Mouse (Mus musculus) heart, adult 2 months (tissue): Measurements from ENCODE around the gene Ces1g. TPM values are rescaled to one million over a fixed set of nuclear protein-coding genes. Genes with fewer than 3 reads are reported as not detected.

Experiments used
- DNase-seq, 2 experiments: peaks; one replicate each; pipeline ENCODE4 v3.0.0; 2021
- H3K27ac ChIP-seq: fragments of 200-600 bp; 2 replicates; pipeline ENCODE4 v1.8.1; 2022
- H3K27me3 ChIP-seq: fragments of 200-500 bp; 2 replicates; pipeline ENCODE4 v1.6.1; 2012; ENCODE audit warnings: mild to moderate bottlenecking, low read length, inconsistent platforms, mixed read lengths; ENCODE audit not compliant: control insufficient read depth, insufficient read depth
- H3K36me3 ChIP-seq: fragments of 200-500 bp; 2 replicates; pipeline ENCODE4 v1.6.1; 2012; ENCODE audit warnings: low read length, inconsistent platforms; ENCODE audit not compliant: control insufficient read depth, insufficient read depth
- H3K4me1 ChIP-seq: fragments of 200-500 bp; 2 replicates; pipeline ENCODE4 v1.6.1; 2011; ENCODE audit warnings: low read length; ENCODE audit not compliant: control insufficient read depth, insufficient read depth
- H3K4me3 ChIP-seq: fragments of 200-600 bp; 2 replicates; pipeline ENCODE4 v1.8.1; 2022
- H3K79me2 ChIP-seq: fragments of 200-500 bp; replicated peaks from 2 replicates; pipeline ENCODE4 v1.6.1; 2012; ENCODE audit warnings: mild to moderate bottlenecking, inconsistent platforms, low read length, moderate library complexity, mixed read lengths; ENCODE audit not compliant: control insufficient read depth, insufficient read depth
- H3K9ac ChIP-seq: fragments of 200-500 bp; 2 replicates; pipeline ENCODE4 v1.6.1; 2012; ENCODE audit warnings: low read depth, mild to moderate bottlenecking, control low read depth, inconsistent platforms, low read length, mixed read lengths
- CTCF ChIP-seq: fragments of 200-600 bp; IDR thresholded peaks from 2 replicates; pipeline ENCODE4 v1.8.1; 2022; ENCODE audit warnings: antibody characterized with exemption, mild to moderate bottlenecking, moderate library complexity
- EP300 ChIP-seq: fragments of 200-500 bp; IDR thresholded peaks from 2 replicates; pipeline ENCODE4 v1.6.1; 2011; ENCODE audit warnings: low read depth, low read length, control low read depth; ENCODE audit not compliant: insufficient read depth
- POLR2A ChIP-seq: fragments of 200-500 bp; IDR thresholded peaks from 2 replicates; pipeline ENCODE4 v1.6.1; 2011; ENCODE audit warnings: mild to moderate bottlenecking, low read depth, low read length, control low read depth; ENCODE audit not compliant: insufficient read depth
- WGBS: fragments of 180-500 bp; shearing (Covaris S2); methylation state at CpG from one replicate; pipeline ENCODE4 v1.1.7; 2018; 5-methylcytosine and 5-hydroxymethylcytosine counted together
- intact Hi-C: fragments of 180-260 bp; cut with DNase I; formaldehyde crosslinking; loops from one replicate; pipeline ENCODE4 v1.15.1; 2025
- long read RNA-seq: library from polyadenylated mRNA; stranded (forward); transcript quantifications from one replicate; pipeline ENCODE4 v2.0.0, GENCODE M21; 2021
- polyA plus RNA-seq: library from polyadenylated mRNA; depleted of rRNA; stranded (reverse); fragments of >200 nt; gene quantifications from 2 replicates; pipeline ENCODE4 v1.2.3, GENCODE M21; 2012; rRNA removed
- total RNA-seq, 2 experiments: library from RNA; stranded (reverse); gene quantifications; 2 replicates each; pipeline ENCODE4 v1.2.3; 2021

The Ces1g gene
- total RNA-seq (not detected), polyA plus RNA-seq (0.12 TPM in 1 of 2 replicates, not detected in the other)
- long read RNA-seq, result 0 reads

- Histone ChIP-seq H3K36me3 (no peaks in the 10 kb centered on the region), H3K27ac (no peak within 1 kb of the TSS), H3K79me2 (no peaks in the 10 kb centered on the region), H3K9ac (no peak within 1 kb of the TSS), H3K4me1 (peaks cover under 1% of the 10 kb centered on the region; the same call in 1 of the 2 replicates), H3K27me3 (no peaks in the 10 kb centered on the region), H3K4me3 (no peak within 1 kb of the TSS)
- intact Hi-C loops, result no loop called here
- TF ChIP-seq CTCF, result no peak
- no peak for TF ChIP-seq POLR2A
- no peak for TF ChIP-seq EP300
- DNase-seq, result no peak
- 54% methylated on average over 3 of the region's 3 CpGs for WGBS
Measured at GRCm38 (mm10) chr8:93337207-93337606, at the start of gene Ces1g. TSS of gene Ces1g (minus strand) at chr8:93337308.

- Histone ChIP-seq H3K4me3 (no peak within 1 kb of the TSS), H3K9ac (no peak within 1 kb of the TSS), H3K4me1 (no peaks in the 10 kb centered on the region), H3K27me3 (no peaks in the 10 kb centered on the region), H3K79me2 (no peaks in the 10 kb centered on the region), H3K36me3 (no peaks in the 10 kb centered on the region), H3K27ac (no peak within 1 kb of the TSS)
- intact Hi-C loops, result no loop called here
- TF ChIP-seq EP300 (no peak), CTCF (no peak), POLR2A (no peak)
- no peak for DNase-seq
- WGBS, result 88% methylated on average over 4 of the region's 4 CpGs
Measured at GRCm38 (mm10) chr8:93379625-93380024, 42.5 kb upstream of the Ces1g start, which contains the start of gene Ces1h. TSS of gene Ces1h (minus strand) at chr8:93379725.

DNA sequence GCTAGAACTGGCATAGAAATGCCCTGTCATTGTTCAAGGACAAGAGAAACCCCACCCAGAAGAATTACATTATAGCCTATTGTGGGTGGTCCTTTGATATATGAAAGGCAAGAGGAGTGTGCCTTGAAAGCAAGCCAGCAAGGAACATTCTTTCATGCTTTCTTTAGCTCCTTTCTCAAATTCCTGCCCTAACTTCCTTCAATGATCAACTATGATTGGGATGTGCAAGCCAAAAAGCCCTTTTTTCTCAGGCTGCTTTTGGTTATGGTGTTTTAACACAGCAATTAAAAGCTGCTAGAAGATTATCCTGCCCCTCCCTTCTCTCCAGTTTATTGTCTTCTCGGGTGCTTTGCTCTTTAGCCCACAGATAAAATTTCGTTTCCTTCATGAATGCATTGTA lies 32.4 kb upstream of the Ces1g start:
- H3K27me3 ChIP-seq, result no peaks in the 10 kb centered on the region
- no peak overlapping the region for H3K27ac ChIP-seq
- WGBS, result 21% methylated on average over 2 of the region's 2 CpGs
- intact Hi-C loops, result no loop called here
- H3K9ac ChIP-seq, result no peak overlapping the region
- H3K79me2 ChIP-seq, result no peaks in the 10 kb centered on the region
- no peaks in the 10 kb centered on the region for H3K4me1 ChIP-seq
- TF ChIP-seq POLR2A (no peak), EP300 (no peak), CTCF (no peak)
- H3K4me3 ChIP-seq, result no peak overlapping the region
- DNase-seq, result no peak
- no peaks in the 10 kb centered on the region for H3K36me3 ChIP-seq

- DNase-seq, result no peak
- H3K4me1 ChIP-seq, result no peaks in the 10 kb centered on the region
- no peak overlapping the region for H3K4me3 ChIP-seq
- intact Hi-C loops, result no loop called here
- H3K9ac ChIP-seq, result no peak overlapping the region
- no peaks in the 10 kb centered on the region for H3K79me2 ChIP-seq
- H3K36me3 ChIP-seq, result no peaks in the 10 kb centered on the region
- no peaks in the 10 kb centered on the region for H3K27me3 ChIP-seq
- H3K27ac ChIP-seq, result no peak overlapping the region
- no peak for TF ChIP-seq EP300
- no peak for TF ChIP-seq POLR2A
- no peak for TF ChIP-seq CTCF
Measured at GRCm38 (mm10) chr8:93360113-93360512, 23.0 kb upstream of the Ces1g start.

- H3K4me3 ChIP-seq, result no peak overlapping the region
- H3K36me3 ChIP-seq, result no peaks in the 10 kb centered on the region
- H3K27me3 ChIP-seq, result no peaks in the 10 kb centered on the region
- no peak for DNase-seq
- H3K27ac ChIP-seq, result no peak overlapping the region
- H3K4me1 ChIP-seq, result no peaks in the 10 kb centered on the region
- intact Hi-C loops, result no loop called here
- WGBS, result 81% methylated on average over 2 of the region's 2 CpGs
- TF ChIP-seq EP300, result no peak
- no peak for TF ChIP-seq CTCF
- TF ChIP-seq POLR2A, result no peak
- H3K9ac ChIP-seq, result no peak overlapping the region
- no peaks in the 10 kb centered on the region for H3K79me2 ChIP-seq
Measured at GRCm38 (mm10) chr8:93339531-93339930, 2.4 kb upstream of the Ces1g start.

- DNase-seq, result no peak
- no peaks in the 10 kb centered on the region for H3K27me3 ChIP-seq
- no peak overlapping the region for H3K9ac ChIP-seq
- H3K27ac ChIP-seq, result no peak overlapping the region
- peaks cover 1% of the 10 kb centered on the region; the same call in 1 of the 2 replicates for H3K4me1 ChIP-seq
- no peak for TF ChIP-seq EP300
- TF ChIP-seq POLR2A, result no peak
- WGBS, result 84% methylated on average over 1 of the region's 1 CpGs
- H3K36me3 ChIP-seq, result no peaks in the 10 kb centered on the region
- intact Hi-C loops, result no loop called here
- H3K79me2 ChIP-seq, result no peaks in the 10 kb centered on the region
- H3K4me3 ChIP-seq, result no peak overlapping the region
Measured at GRCm38 (mm10) chr8:93332703-93333102, 4.4 kb downstream of the Ces1g start.
